Mouse (Mus musculus): ENCODE data around the gene Dact3.

Dact3 gene

GRCm38 (mm10) chr7:16916342-16917265 is 41.5 kb downstream of the Dact3 start:
- in situ Hi-C loops (cut with MboI): no loop called here

GRCm38 (mm10) chr7:16917447-16917846 is 42.3 kb downstream of the Dact3 start:
- in situ Hi-C loops (cut with MboI): no loop called here

GRCm38 (mm10) chr7:16918014-16918413 is 42.9 kb downstream of the Dact3 start:
- in situ Hi-C loops (cut with MboI): no loop called here

- in situ Hi-C loops (cut with MboI): no loop called here
Observed at GRCm38 (mm10) chr7:16918670-16919069, 43.6 kb downstream of the Dact3 start.

- in situ Hi-C loops (cut with MboI): no loop called here
Observed at GRCm38 (mm10) chr7:16919395-16920149, 44.5 kb downstream of the Dact3 start.

GRCm38 (mm10) chr7:16920150-16920579 is 45.0 kb downstream of the Dact3 start:
- in situ Hi-C loops (cut with MboI): no loop called here

GRCm38 (mm10) chr7:16920818-16921791 is 46.0 kb downstream of the Dact3 start:
- in situ Hi-C loops (cut with MboI): no loop called here

GRCm38 (mm10) chr7:16921881-16922335 is 46.8 kb downstream of the Dact3 start:
- in situ Hi-C loops (cut with MboI): no loop called here

- in situ Hi-C loops (cut with MboI): no loop called here
Observed at GRCm38 (mm10) chr7:16922360-16922973, 47.4 kb downstream of the Dact3 start.

GRCm38 (mm10) chr7:16923283-16924036 is 48.3 kb downstream of the Dact3 start:
- in situ Hi-C loops (cut with MboI): no loop called here

GRCm38 (mm10) chr7:16924037-16924834 is 49.1 kb downstream of the Dact3 start, which contains the start of gene Calm3:
Gene Calm3 (minus strand): TSS chr7:16924114.
- in situ Hi-C loops (cut with MboI): no loop called here

GRCm38 (mm10) chr7:16928341-16928740 is 53.2 kb downstream of the Dact3 start:
- in situ Hi-C loops (cut with MboI): no loop called here

GRCm38 (mm10) chr7:16930850-16931249 is 55.7 kb downstream of the Dact3 start:
- in situ Hi-C loops (cut with MboI): loop anchor here (10.0 kb wide), 2 partner anchors 64 to 124 kb away; partner anchors contain the start of gene Ccdc8

GRCm38 (mm10) chr7:16931968-16932627 is 57.0 kb downstream of the Dact3 start:
- in situ Hi-C loops (cut with MboI): loop anchor here (10.0 kb wide), 2 partner anchors 63 to 123 kb away; partner anchors contain the start of gene Ccdc8

- in situ Hi-C loops (cut with MboI): loop anchor here (10.0 kb wide), 2 partner anchors 62 to 122 kb away; partner anchors contain the start of gene Ccdc8
Observed at GRCm38 (mm10) chr7:16932704-16933577, 57.8 kb downstream of the Dact3 start.

All from mature B cell (primary cell).